Mouse (Mus musculus) midbrain, embryonic 12.5 days (tissue): ENCODE results near the gene Ppil3. TPM values are rescaled to one million over a fixed set of nuclear protein-coding genes. Genes with fewer than 3 reads are reported as not detected.

Experiments
- ATAC-seq: fragments of 200-750 bp; cut with Nextera tagmentation; 2 replicates; pipeline ENCODE4 v1.8.0; 2017; ENCODE audit warnings: low read depth, moderate TSS enrichment, moderate library complexity; ENCODE audit not compliant: low FRiP score
- H3K27ac ChIP-seq: fragments of 300-500 bp; sonication (generic); replicated peaks from 2 replicates; pipeline ENCODE4 v1.5.1; 2016; ENCODE audit warnings: mild to moderate bottlenecking
- H3K27me3 ChIP-seq: fragments of 300-500 bp; sonication (generic); 2 replicates; pipeline ENCODE4 v1.6.1; 2016; ENCODE audit warnings: mild to moderate bottlenecking
- H3K36me3 ChIP-seq: fragments of 300-500 bp; sonication (generic); 2 replicates; pipeline ENCODE4 v1.6.1; 2016
- H3K4me1 ChIP-seq: fragments of 300-500 bp; sonication (generic); 2 replicates; pipeline ENCODE4 v1.6.1; 2016
- H3K4me2 ChIP-seq: fragments of 300-500 bp; sonication (generic); replicated peaks from 2 replicates; pipeline ENCODE4 v1.6.1; 2016; ENCODE audit warnings: mild to moderate bottlenecking, moderate library complexity
- H3K4me3 ChIP-seq: fragments of 300-500 bp; sonication (generic); 2 replicates; pipeline ENCODE4 v1.5.1; 2016; ENCODE audit warnings: mild to moderate bottlenecking
- H3K9ac ChIP-seq: fragments of 300-500 bp; sonication (generic); replicated peaks from 2 replicates; pipeline ENCODE4 v1.6.1; 2016; ENCODE audit warnings: mild to moderate bottlenecking, moderate library complexity
- H3K9me3 ChIP-seq: fragments of 300-500 bp; sonication (generic); 2 replicates; pipeline ENCODE4 v1.6.1; 2016; ENCODE audit warnings: mild to moderate bottlenecking
- WGBS: fragments of 180-500 bp; shearing (Covaris S2); methylation state at CpG from one replicate; pipeline ENCODE4 v1.1.7; 2016; 5-methylcytosine and 5-hydroxymethylcytosine counted together
- polyA plus RNA-seq: library from polyadenylated mRNA; unstranded; fragments of >200 nt; fragmentation: Nextera tagmentation; extraction: Ambion mirVana; gene quantifications from 2 replicates; pipeline ENCODE4 v1.2.1, GENCODE M21; 2016

Gene Ppil3
- polyA plus RNA-seq, 1 experiment from 2014 or later, result 51.9 TPM

- Histone ChIP-seq H3K9ac (peak overlapping the region; percentile 80), H3K4me3 (peak overlapping the region; percentile 56), H3K27ac (peak overlapping the region; percentile 86), H3K4me1 (peaks cover 22% of the 10 kb centered on the region), H3K36me3 (peaks cover 36% of the 10 kb centered on the region), H3K4me2 (peak overlapping the region; percentile 62), H3K27me3 (no peaks in the 10 kb centered on the region), H3K9me3 (no peaks in the 10 kb centered on the region)
- ATAC-seq, result no peak
- WGBS, result 13% methylated on average over 10 of the region's 10 CpGs
These were observed 595 bp downstream of the Ppil3 start for GRCm38 (mm10) chr1:58444691-58445090.

GRCm38 (mm10) chr1:58424551-58424950 is 20.7 kb downstream of the Ppil3 start:
- H3K4me2 ChIP-seq, result 0 out of 2 replicates have a peak overlapping the region, but pooled peaks have one; percentile 66
- no peak overlapping the region for H3K4me3 ChIP-seq
- H3K9me3 ChIP-seq, result no peaks in the 10 kb centered on the region
- ATAC-seq, result no peak
- no peaks in the 10 kb centered on the region for H3K27me3 ChIP-seq
- H3K9ac ChIP-seq, result no peak overlapping the region
- H3K27ac ChIP-seq, result no peak overlapping the region
- H3K4me1 ChIP-seq, result peaks cover 17% of the 10 kb centered on the region
- WGBS, result 83% methylated on average over 3 of the region's 3 CpGs
- H3K36me3 ChIP-seq, result peaks cover 19% of the 10 kb centered on the region

GRCm38 (mm10) chr1:58423371-58424248 is 21.7 kb downstream of the Ppil3 start, which contains the start of gene Clk1:
TSS of gene Clk1 (minus strand) at chr1:58424066.
- peak within 1 kb of the TSS; percentile 66 for H3K4me2 ChIP-seq
- under 1% methylated on average over 78 of the region's 79 CpGs for WGBS

GRCm38 (mm10) chr1:58422879-58423278 is 22.4 kb downstream of the Ppil3 start:
- no peaks in the 10 kb centered on the region for H3K9me3 ChIP-seq
- H3K4me1 ChIP-seq, result peaks cover 17% of the 10 kb centered on the region
- H3K4me2 ChIP-seq, result peak overlapping the region; percentile 66
- peak overlapping the region; percentile 100 for H3K9ac ChIP-seq
- H3K36me3 ChIP-seq, result peaks cover 31% of the 10 kb centered on the region
- 12% methylated on average over 13 of the region's 13 CpGs for WGBS
- H3K27me3 ChIP-seq, result no peaks in the 10 kb centered on the region
- H3K4me3 ChIP-seq, result peak overlapping the region; percentile 84
- peak; percentile 63 for ATAC-seq
- H3K27ac ChIP-seq, result peak overlapping the region; percentile 99; the same call in 1 of the 2 replicates

More at GRCm38 (mm10) chr1:58423371-58424248, 21.7 kb downstream of the Ppil3 start, which contains the start of gene Clk1:
- Histone ChIP-seq H3K4me3 (peak within 1 kb of the TSS; percentile 84), H3K27ac (peak within 1 kb of the TSS; percentile 99), H3K4me1 (peaks cover 17% of the 10 kb centered on the region), H3K9ac (peak within 1 kb of the TSS; percentile 100), H3K9me3 (no peaks in the 10 kb centered on the region), H3K36me3 (peaks cover 24% of the 10 kb centered on the region), H3K27me3 (no peaks in the 10 kb centered on the region)
- peak; percentile 94 for ATAC-seq

- peaks cover 48% of the 10 kb centered on the region for H3K36me3 ChIP-seq
- H3K4me2 ChIP-seq, result no peak overlapping the region
- no peak overlapping the region for H3K4me3 ChIP-seq
- no peak overlapping the region for H3K27ac ChIP-seq
- H3K9me3 ChIP-seq, result no peaks in the 10 kb centered on the region
- H3K9ac ChIP-seq, result no peak overlapping the region
- peaks cover 17% of the 10 kb centered on the region for H3K4me1 ChIP-seq
- WGBS, result 74% methylated on average over 7 of the region's 7 CpGs
- ATAC-seq, result no peak
- no peaks in the 10 kb centered on the region for H3K27me3 ChIP-seq
These were observed 24.3 kb downstream of the Ppil3 start for GRCm38 (mm10) chr1:58420961-58421360.

- WGBS, result 85% methylated on average over 10 of the region's 10 CpGs
- Histone ChIP-seq H3K4me2 (no peak overlapping the region), H3K4me3 (no peak overlapping the region), H3K27ac (no peak overlapping the region), H3K36me3 (peaks cover 55% of the 10 kb centered on the region), H3K9me3 (no peaks in the 10 kb centered on the region), H3K9ac (no peak overlapping the region), H3K4me1 (peaks cover 17% of the 10 kb centered on the region), H3K27me3 (no peaks in the 10 kb centered on the region)
- no peak for ATAC-seq
These were observed 25.3 kb downstream of the Ppil3 start for GRCm38 (mm10) chr1:58420032-58420431.

- no peak for ATAC-seq
- no peak overlapping the region for H3K4me3 ChIP-seq
- no peak overlapping the region for H3K9ac ChIP-seq
- H3K36me3 ChIP-seq, result peaks cover 86% of the 10 kb centered on the region
- no peak overlapping the region for H3K27ac ChIP-seq
- H3K4me2 ChIP-seq, result no peak overlapping the region
- H3K4me1 ChIP-seq, result peaks cover 3% of the 10 kb centered on the region
- WGBS, result 93% methylated on average over 2 of the region's 2 CpGs
- H3K27me3 ChIP-seq, result no peaks in the 10 kb centered on the region
- no peaks in the 10 kb centered on the region for H3K9me3 ChIP-seq
These were observed 29.2 kb downstream of the Ppil3 start for GRCm38 (mm10) chr1:58416048-58416447.

GRCm38 (mm10) chr1:58415442-58415841 is 29.8 kb downstream of the Ppil3 start:
- Histone ChIP-seq H3K9ac (no peak overlapping the region), H3K4me3 (no peak overlapping the region), H3K4me2 (no peak overlapping the region), H3K27ac (no peak overlapping the region), H3K4me1 (no peaks in the 10 kb centered on the region), H3K36me3 (peaks cover 89% of the 10 kb centered on the region), H3K27me3 (no peaks in the 10 kb centered on the region), H3K9me3 (no peaks in the 10 kb centered on the region)
- 28% methylated on average over 1 of the region's 1 CpGs for WGBS
- ATAC-seq, result no peak

- Histone ChIP-seq H3K9ac (no peak overlapping the region), H3K9me3 (no peaks in the 10 kb centered on the region), H3K27me3 (no peaks in the 10 kb centered on the region), H3K4me3 (no peak overlapping the region), H3K27ac (no peak overlapping the region), H3K4me1 (no peaks in the 10 kb centered on the region), H3K36me3 (peaks cover 66% of the 10 kb centered on the region), H3K4me2 (no peak overlapping the region)
- 91% methylated on average over 7 of the region's 7 CpGs for WGBS
- no peak for ATAC-seq
These were observed 34.5 kb downstream of the Ppil3 start for GRCm38 (mm10) chr1:58410776-58411175.

- H3K36me3 ChIP-seq, result peaks cover 67% of the 10 kb centered on the region
- WGBS, result 87% methylated on average over 3 of the region's 3 CpGs
- H3K9me3 ChIP-seq, result no peaks in the 10 kb centered on the region
- no peak overlapping the region for H3K4me2 ChIP-seq
- no peak overlapping the region for H3K9ac ChIP-seq
- H3K4me3 ChIP-seq, result no peak overlapping the region
- no peaks in the 10 kb centered on the region for H3K4me1 ChIP-seq
- no peaks in the 10 kb centered on the region for H3K27me3 ChIP-seq
- no peak overlapping the region for H3K27ac ChIP-seq
- no peak for ATAC-seq
These were observed 35.1 kb downstream of the Ppil3 start for GRCm38 (mm10) chr1:58410198-58410588.

- no peak for ATAC-seq
- no peaks in the 10 kb centered on the region for H3K27me3 ChIP-seq
- H3K4me2 ChIP-seq, result no peak overlapping the region
- H3K4me3 ChIP-seq, result no peak overlapping the region
- H3K27ac ChIP-seq, result no peak overlapping the region
- H3K36me3 ChIP-seq, result peaks cover 66% of the 10 kb centered on the region
- no peak overlapping the region for H3K9ac ChIP-seq
- 88% methylated on average over 5 of the region's 5 CpGs for WGBS
- H3K9me3 ChIP-seq, result no peaks in the 10 kb centered on the region
- H3K4me1 ChIP-seq, result no peaks in the 10 kb centered on the region
These were observed 35.6 kb downstream of the Ppil3 start for GRCm38 (mm10) chr1:58409553-58410197.

GRCm38 (mm10) chr1:58408141-58408540 is 37.1 kb downstream of the Ppil3 start:
- Histone ChIP-seq H3K4me3 (no peak overlapping the region), H3K27me3 (no peaks in the 10 kb centered on the region), H3K27ac (no peak overlapping the region), H3K9ac (no peak overlapping the region), H3K4me2 (no peak overlapping the region), H3K36me3 (peaks cover 66% of the 10 kb centered on the region), H3K4me1 (no peaks in the 10 kb centered on the region), H3K9me3 (no peaks in the 10 kb centered on the region)
- WGBS, result 86% methylated on average over 6 of the region's 6 CpGs
- ATAC-seq, result no peak
